Mouse (Mus musculus): ENCODE data around the gene Klhl18.

The Klhl18 gene

GRCm38 (mm10) chr9:110476124-110477091, at the start of gene Klhl18, which contains the start of gene Kif9:
Klhl18 (minus strand) TSS chr9:110476694.
Kif9 (plus strand) TSS chr9:110476958.
- peak; percentile 95 for DNase-seq (ENCODE audit: low read depth, low spot score)

GRCm38 (mm10) chr9:110525737-110526136, 49.2 kb upstream of the Klhl18 start:
- no peak for DNase-seq (ENCODE audit: low read depth, low spot score)

DNA sequence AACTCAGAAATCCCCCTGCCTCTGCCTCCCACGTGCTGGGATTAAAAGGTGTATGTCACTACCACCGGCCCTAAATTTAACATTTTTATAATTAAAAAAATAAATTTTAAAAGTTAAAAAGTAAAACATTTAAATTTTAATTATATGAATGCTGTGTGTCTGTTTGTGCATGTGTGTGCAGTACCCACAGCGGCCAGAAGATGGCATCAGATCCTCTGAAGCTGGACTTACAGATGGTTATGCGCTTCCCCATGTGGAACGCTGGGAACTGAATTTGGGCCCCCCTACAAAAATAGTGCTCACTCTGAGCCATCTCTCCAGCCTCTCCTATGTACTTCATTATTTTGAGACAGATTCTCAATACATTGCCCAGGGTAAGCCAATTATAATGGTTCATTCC, 14.4 kb upstream of the Klhl18 start:
- no peak for DNase-seq (ENCODE audit: low read depth, low spot score)

GRCm38 (mm10) chr9:110488841-110489240, 12.3 kb upstream of the Klhl18 start:
- DNase-seq (ENCODE audit: low read depth, low spot score) = no peak

DNA sequence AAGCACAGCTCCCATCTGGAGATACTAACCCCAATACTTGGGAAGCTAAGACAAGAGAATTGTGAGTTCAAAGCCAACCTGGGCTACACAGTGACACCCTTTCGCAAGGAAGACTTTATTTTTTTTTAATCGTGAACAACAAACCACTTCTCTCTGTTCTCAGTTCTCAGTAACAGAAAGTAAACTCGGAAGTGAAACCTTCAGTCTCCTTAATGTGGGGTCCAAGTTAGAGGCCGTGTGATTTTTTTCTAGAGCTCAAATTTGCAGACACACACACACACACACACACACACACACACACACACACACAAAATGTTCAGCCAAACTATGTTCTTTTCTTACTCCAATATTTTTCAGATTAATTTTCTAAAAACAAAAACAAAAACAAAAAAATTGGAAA, 2.1 kb upstream of the Klhl18 start:
- DNase-seq (ENCODE audit: low read depth, low spot score) = no peak

DNA sequence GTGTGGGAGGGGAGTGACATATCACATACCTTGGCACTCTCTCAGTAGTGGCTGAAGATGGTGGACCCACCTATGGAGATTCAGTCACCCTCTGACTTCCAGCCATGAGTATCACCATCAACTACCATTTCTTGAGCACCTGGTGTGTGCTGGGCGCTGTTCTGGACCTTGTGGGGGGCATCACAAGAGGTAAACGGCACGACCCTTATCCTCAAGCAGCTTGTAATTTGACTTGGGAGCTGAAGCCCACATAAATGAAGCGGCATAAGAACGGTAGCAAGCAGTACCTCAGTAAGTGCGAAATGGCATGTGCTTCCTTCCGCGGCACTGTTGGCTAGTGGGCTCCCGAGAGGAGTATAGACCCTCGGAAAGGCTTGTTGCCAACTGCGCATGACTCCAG, 1.5 kb upstream of the Klhl18 start:
- no peak for DNase-seq (ENCODE audit: low read depth, low spot score)

DNA sequence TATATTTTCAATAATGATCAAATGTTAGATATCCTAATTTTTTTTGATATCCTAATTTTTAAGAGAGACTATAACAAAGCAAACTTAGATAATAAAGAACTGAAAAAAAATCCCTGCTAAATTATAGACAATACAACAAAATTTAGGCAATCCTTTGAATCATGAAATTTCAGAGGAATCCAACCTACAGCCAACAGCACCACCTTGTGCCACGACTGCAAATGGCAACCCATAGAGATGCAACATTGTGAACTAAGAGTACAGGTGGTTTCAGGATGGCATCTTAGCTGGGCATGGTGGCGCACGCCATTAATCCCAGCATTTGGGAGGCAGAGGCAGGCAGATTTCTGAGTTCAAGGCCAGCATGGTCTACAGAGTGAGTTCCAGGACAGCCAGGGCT, 10.3 kb downstream of the Klhl18 start:
- DNase-seq (ENCODE audit: low read depth, low spot score) = no peak

GRCm38 (mm10) chr9:110465336-110465735, 11.2 kb downstream of the Klhl18 start:
- DNase-seq (ENCODE audit: low read depth, low spot score) = no peak

DNA sequence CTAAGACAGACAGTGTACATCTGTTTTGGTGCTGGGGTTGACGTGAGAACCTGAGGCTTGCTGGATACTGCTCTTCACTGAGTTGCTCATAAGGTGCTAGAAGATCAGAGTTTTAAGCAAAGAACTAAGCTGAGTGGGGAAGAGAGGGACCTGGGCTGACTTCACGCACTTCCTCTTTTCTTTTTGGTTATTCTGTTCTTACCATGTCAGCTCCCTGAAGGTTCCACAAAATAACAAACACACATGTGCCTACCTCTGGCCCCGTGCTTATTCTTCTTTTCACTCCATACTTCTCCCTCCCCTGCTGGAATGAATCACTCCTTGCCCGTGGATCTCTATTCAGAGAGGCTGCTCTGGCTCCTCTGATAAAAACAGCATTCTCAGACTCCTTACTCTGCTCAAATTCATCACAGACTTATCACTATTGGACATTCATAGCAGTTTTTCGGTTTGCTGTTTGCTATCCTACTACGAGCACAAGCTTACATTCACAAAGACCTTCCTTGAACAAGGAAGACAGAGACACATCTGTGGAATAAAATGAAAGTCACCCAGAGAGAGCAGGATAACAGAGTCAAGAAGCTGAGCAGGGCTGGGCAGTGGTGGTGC, 12.4 kb downstream of the Klhl18 start:
- DNase-seq (ENCODE audit: low read depth, low spot score) = no peak

DNA sequence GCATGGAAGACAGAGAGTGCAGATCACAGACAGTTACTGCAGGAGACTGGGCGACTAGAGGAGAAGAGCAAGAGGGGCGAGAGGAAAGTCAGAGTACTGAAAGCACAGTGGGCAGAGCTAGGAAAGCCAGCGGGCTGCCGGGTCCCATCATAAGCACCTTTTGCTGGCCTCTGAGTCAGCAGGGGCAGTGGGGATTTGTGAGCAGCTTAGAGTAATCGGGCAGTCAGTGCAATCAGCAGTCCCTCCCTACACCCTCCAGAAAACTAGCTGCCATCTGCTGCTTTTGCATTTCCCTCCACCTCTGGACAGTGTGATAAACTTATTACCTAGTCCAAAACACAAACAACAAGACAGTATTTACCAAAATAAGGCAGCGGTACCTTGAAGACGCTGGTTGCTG, 14.2 kb downstream of the Klhl18 start:
- DNase-seq (ENCODE audit: low read depth, low spot score) = peak; percentile 69

- DNase-seq (ENCODE audit: low read depth, low spot score) = no peak
These were observed 15.3 kb downstream of the Klhl18 start for GRCm38 (mm10) chr9:110460884-110461815.

DNA sequence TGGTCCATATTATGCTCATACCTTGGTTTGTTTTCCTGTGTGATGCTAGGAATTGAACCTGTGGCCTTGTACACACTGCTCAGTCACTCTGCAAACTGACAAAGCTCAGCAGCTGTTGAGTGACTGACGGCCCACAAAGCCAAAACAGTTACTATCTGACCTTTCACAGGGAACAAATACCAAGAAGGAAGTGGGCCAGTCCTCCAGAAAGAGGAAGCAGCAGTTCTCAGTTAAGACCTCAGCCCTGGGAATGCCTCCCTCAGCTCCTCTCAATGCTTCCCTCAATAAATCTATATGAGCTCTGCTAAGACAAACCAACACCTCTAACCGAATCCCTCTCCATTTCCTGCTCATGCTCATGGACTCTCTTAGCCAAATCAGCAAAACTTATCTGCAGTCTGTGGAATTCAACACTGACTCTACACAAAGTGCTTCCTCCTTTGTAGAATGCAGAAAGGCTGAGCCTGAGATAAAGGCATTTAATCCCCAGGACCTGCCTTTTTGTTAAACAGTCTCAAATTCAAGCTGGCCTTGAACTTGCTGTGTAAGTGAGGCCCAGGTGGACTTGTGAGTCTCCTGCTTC, 17.3 kb downstream of the Klhl18 start:
- DNase-seq (ENCODE audit: low read depth, low spot score) = no peak

GRCm38 (mm10) chr9:110457926-110458325, 18.6 kb downstream of the Klhl18 start:
- DNase-seq (ENCODE audit: low read depth, low spot score) = no peak

GRCm38 (mm10) chr9:110452523-110452922, 24.0 kb downstream of the Klhl18 start:
- no peak for DNase-seq (ENCODE audit: low read depth, low spot score)

- DNase-seq (ENCODE audit: low read depth, low spot score) = peak; percentile 88
These were observed 27.5 kb downstream of the Klhl18 start for GRCm38 (mm10) chr9:110448857-110449617.

DNA sequence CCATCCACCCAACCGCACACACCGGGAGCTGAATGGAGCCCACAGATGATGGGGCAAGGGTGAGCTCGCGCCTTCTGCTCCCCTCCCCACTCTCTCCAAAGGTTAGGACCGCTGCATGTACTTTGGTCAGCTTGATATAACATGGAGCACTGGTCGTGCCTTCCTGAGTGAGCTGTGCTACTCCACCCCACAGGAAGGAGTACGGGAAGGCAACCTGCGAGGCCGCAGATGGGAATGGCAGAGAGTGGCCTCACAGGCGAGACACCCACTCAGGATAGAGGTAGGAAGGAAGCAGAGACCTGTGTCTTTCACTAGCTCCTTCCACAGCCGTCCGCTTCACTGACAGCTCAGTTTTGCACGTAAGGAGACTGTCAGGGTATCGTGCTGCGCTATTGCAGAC, 28.1 kb downstream of the Klhl18 start:
- no peak for DNase-seq (ENCODE audit: low read depth, low spot score)

DNA sequence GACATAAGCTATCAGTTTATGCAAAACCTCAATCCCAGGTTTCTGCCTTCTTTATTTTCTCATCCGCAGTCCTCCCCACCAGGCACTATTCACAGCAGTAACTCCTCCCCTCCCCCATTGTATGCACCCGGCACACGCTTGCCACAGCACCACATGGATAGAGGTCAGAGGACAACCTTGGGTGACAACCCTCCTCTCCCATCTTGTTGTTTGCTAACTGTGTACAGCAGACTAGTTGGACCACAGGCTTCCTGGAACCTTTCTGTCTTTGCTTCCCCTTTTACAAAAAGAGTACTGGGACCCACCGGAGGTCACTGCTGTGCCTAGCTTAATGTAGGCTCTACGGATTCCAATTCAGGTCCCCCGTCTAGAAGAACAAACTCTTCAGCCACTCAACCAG, 35.9 kb downstream of the Klhl18 start:
- DNase-seq (ENCODE audit: low read depth, low spot score) = no peak

DNA sequence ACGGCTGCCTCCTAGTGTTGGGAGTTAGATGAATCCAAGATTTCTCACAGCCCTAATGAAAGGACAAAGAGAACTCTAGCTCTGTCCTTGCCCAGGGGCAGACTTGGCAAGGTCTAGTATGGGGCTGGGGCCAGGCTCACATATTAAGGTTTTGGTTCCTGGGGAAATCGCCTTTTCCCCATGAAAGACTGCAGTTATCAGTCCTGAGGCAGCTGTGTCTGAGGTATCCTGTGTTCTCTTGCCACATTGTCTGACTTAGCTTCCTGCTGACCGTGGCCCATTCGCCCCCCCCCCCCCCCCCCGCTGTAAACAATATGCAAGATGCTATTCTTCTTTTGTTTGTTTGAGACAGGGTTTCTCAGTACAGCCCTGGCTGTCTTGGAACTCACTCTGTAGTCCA, 36.4 kb downstream of the Klhl18 start:
- no peak for DNase-seq (ENCODE audit: low read depth, low spot score)

DNA sequence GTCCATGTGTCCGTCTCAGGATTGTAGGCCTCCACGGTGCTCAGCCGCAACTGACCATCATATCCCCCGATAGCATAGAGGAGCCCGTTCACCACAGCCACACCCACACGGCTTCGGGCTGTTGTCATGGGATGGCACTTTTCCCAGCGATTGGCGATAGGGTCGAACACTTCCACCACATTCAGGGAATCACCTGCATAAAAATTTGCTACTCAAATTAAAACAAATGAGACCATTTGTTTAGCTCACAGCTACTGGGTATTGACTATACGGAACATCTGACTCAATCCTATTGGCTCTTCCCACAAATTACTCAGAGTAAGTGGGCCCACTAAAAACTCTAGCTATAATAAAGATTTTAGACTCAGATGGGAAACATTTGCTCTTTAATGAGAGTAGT, 40.5 kb downstream of the Klhl18 start:
- no peak for DNase-seq (ENCODE audit: low read depth, low spot score)

- no peak for DNase-seq (ENCODE audit: low read depth, low spot score)
These were observed 43.4 kb downstream of the Klhl18 start for GRCm38 (mm10) chr9:110433045-110433444.

GRCm38 (mm10) chr9:110431241-110431640, 45.3 kb downstream of the Klhl18 start:
- DNase-seq (ENCODE audit: low read depth, low spot score) = no peak
